Mouse (Mus musculus): Measurements from ENCODE around the gene Olfr853.

Olfr853 gene

GRCm38 (mm10) chr9:19540976-19541375 is at the start of gene Olfr853:
Gene Olfr853, minus strand, starts transcription at chr9:19541076.
- DNase-seq (ENCODE audit: low spot score) = no peak

GRCm38 (mm10) chr9:19582317-19582716 is 41.4 kb upstream of the Olfr853 start, which contains the start of gene Olfr855:
Gene Olfr855, plus strand, starts transcription at chr9:19582617.
- DNase-seq (ENCODE audit: low spot score) = no peak

GRCm38 (mm10) chr9:19567282-19567681 is 26.4 kb upstream of the Olfr853 start, which contains the start of gene Olfr854:
Gene Olfr854, minus strand, starts transcription at chr9:19567382.
- DNase-seq (ENCODE audit: low spot score) = no peak

GRCm38 (mm10) chr9:19492995-19493394 is 47.9 kb downstream of the Olfr853 start, which contains the start of gene Olfr851:
Gene Olfr851, plus strand, starts transcription at chr9:19493295.
- DNase-seq (ENCODE audit: low spot score) = no peak
